Mouse (Mus musculus) stomach, embryonic 16.5 days (tissue): ENCODE measurements around the gene Map3k20. TPM values are rescaled to one million over a fixed set of nuclear protein-coding genes. Genes with fewer than 3 reads are reported as not detected.

Experiments used
- ATAC-seq: fragments of 200-750 bp; cut with Nextera tagmentation; 2 replicates; pipeline ENCODE4 v1.8.0; 2017; ENCODE audit warnings: moderate number of reproducible peaks, moderate TSS enrichment; ENCODE audit not compliant: insufficient read depth, low FRiP score
- H3K27ac ChIP-seq: fragments of 300-500 bp; sonication (generic); 2 replicates; pipeline ENCODE4 v1.5.1; 2014; ENCODE audit warnings: low read length
- H3K27me3 ChIP-seq: fragments of 300-500 bp; sonication (generic); 2 replicates; pipeline ENCODE4 v1.6.1; 2014; ENCODE audit warnings: low read length, control low read depth, mixed read lengths; ENCODE audit not compliant: control insufficient read depth, insufficient read depth
- H3K36me3 ChIP-seq: fragments of 300-500 bp; sonication (generic); 2 replicates; pipeline ENCODE4 v1.6.1; 2014; ENCODE audit warnings: low read length; ENCODE audit not compliant: control insufficient read depth, insufficient read depth
- H3K4me1 ChIP-seq: fragments of 300-500 bp; sonication (generic); 2 replicates; pipeline ENCODE4 v1.6.1; 2014; ENCODE audit warnings: low read length, control low read depth, mixed read lengths; ENCODE audit not compliant: control insufficient read depth, insufficient read depth
- H3K4me2 ChIP-seq: fragments of 300-500 bp; sonication (generic); 2 replicates; pipeline ENCODE4 v1.6.1; 2014; ENCODE audit warnings: low read depth, low read length, mixed read lengths
- H3K4me3 ChIP-seq: fragments of 300-500 bp; sonication (generic); replicated peaks from 2 replicates; pipeline ENCODE4 v1.5.1; 2014; ENCODE audit warnings: mild to moderate bottlenecking, low read length
- H3K9ac ChIP-seq: fragments of 300-500 bp; sonication (generic); 2 replicates; pipeline ENCODE4 v1.6.1; 2014; ENCODE audit warnings: low read length
- H3K9me3 ChIP-seq: fragments of 300-500 bp; sonication (generic); replicated peaks from 2 replicates; pipeline ENCODE4 v1.6.1; 2016; ENCODE audit warnings: low read length, control low read depth; ENCODE audit not compliant: control insufficient read depth
- WGBS: fragments of 180-500 bp; shearing (Covaris S2); extraction: QIAGEN DNeasy Blood & Tissue Kit; methylation state at CpG from one replicate; pipeline ENCODE4 v1.1.7; 2014; 5-methylcytosine and 5-hydroxymethylcytosine counted together
- polyA plus RNA-seq: library from polyadenylated mRNA; unstranded; fragments of >200 nt; fragmentation: Nextera tagmentation; extraction: Ambion mirVana; gene quantifications from 2 replicates; pipeline ENCODE4 v1.2.1, GENCODE M21; 2015

Gene Map3k20
- polyA plus RNA-seq, 1 experiment from 2014 or later, result 24.6 TPM

GRCm38 (mm10) chr2:72424656-72425055, 139.2 kb downstream of the Map3k20 start:
- H3K4me3 ChIP-seq, result no peak overlapping the region
- no peaks in the 10 kb centered on the region for H3K36me3 ChIP-seq
- H3K27me3 ChIP-seq, result no peaks in the 10 kb centered on the region
- H3K4me2 ChIP-seq, result no peak overlapping the region
- ATAC-seq, result no peak
- H3K9ac ChIP-seq, result no peak overlapping the region
- no peaks in the 10 kb centered on the region for H3K4me1 ChIP-seq
- WGBS, result 71% methylated on average over 7 of the region's 7 CpGs
- no peaks in the 10 kb centered on the region for H3K9me3 ChIP-seq
- H3K27ac ChIP-seq, result no peak overlapping the region

GRCm38 (mm10) chr2:72426776-72427175, 141.3 kb downstream of the Map3k20 start:
- no peak overlapping the region for H3K4me3 ChIP-seq
- no peaks in the 10 kb centered on the region for H3K36me3 ChIP-seq
- no peak overlapping the region for H3K27ac ChIP-seq
- H3K9ac ChIP-seq, result no peak overlapping the region
- H3K4me2 ChIP-seq, result no peak overlapping the region
- H3K27me3 ChIP-seq, result no peaks in the 10 kb centered on the region
- ATAC-seq, result no peak
- WGBS, result 50% methylated on average over 8 of the region's 8 CpGs
- H3K4me1 ChIP-seq, result no peaks in the 10 kb centered on the region
- H3K9me3 ChIP-seq, result no peaks in the 10 kb centered on the region

- no peaks in the 10 kb centered on the region for H3K9me3 ChIP-seq
- no peaks in the 10 kb centered on the region for H3K36me3 ChIP-seq
- H3K4me2 ChIP-seq, result no peak overlapping the region
- no peaks in the 10 kb centered on the region for H3K27me3 ChIP-seq
- H3K9ac ChIP-seq, result no peak overlapping the region
- ATAC-seq, result no peak
- H3K4me3 ChIP-seq, result no peak overlapping the region
- no peak overlapping the region for H3K27ac ChIP-seq
- WGBS, result 65% methylated on average over 11 of the region's 11 CpGs
- no peaks in the 10 kb centered on the region for H3K4me1 ChIP-seq
These were observed 141.9 kb downstream of the Map3k20 start for GRCm38 (mm10) chr2:72427288-72427687.

GRCm38 (mm10) chr2:72438941-72439533, 153.6 kb downstream of the Map3k20 start:
- Histone ChIP-seq H3K4me1 (no peaks in the 10 kb centered on the region), H3K4me2 (no peak overlapping the region), H3K9me3 (no peaks in the 10 kb centered on the region), H3K9ac (no peak overlapping the region), H3K27ac (no peak overlapping the region), H3K27me3 (no peaks in the 10 kb centered on the region), H3K36me3 (no peaks in the 10 kb centered on the region), H3K4me3 (no peak overlapping the region)
- WGBS, result 80% methylated on average over 8 of the region's 8 CpGs
- ATAC-seq, result no peak

- no peaks in the 10 kb centered on the region for H3K4me1 ChIP-seq
- H3K36me3 ChIP-seq, result no peaks in the 10 kb centered on the region
These were observed 155.6 kb downstream of the Map3k20 start for GRCm38 (mm10) chr2:72441010-72441409.

GRCm38 (mm10) chr2:72442825-72443224, 157.4 kb downstream of the Map3k20 start:
- H3K9ac ChIP-seq, result no peak overlapping the region
- ATAC-seq, result no peak
- H3K4me1 ChIP-seq, result no peaks in the 10 kb centered on the region; the same call in 1 of the 2 replicates
- H3K4me3 ChIP-seq, result no peak overlapping the region
- 83% methylated on average over 6 of the region's 6 CpGs for WGBS
- no peak overlapping the region for H3K4me2 ChIP-seq
- H3K9me3 ChIP-seq, result no peaks in the 10 kb centered on the region
- H3K27me3 ChIP-seq, result no peaks in the 10 kb centered on the region
- H3K27ac ChIP-seq, result no peak overlapping the region
- no peaks in the 10 kb centered on the region for H3K36me3 ChIP-seq

More at GRCm38 (mm10) chr2:72441010-72441409, 155.6 kb downstream of the Map3k20 start:
- Histone ChIP-seq H3K9ac (no peak overlapping the region), H3K4me3 (no peak overlapping the region), H3K9me3 (no peaks in the 10 kb centered on the region), H3K4me2 (no peak overlapping the region), H3K27me3 (no peaks in the 10 kb centered on the region), H3K27ac (no peak overlapping the region)
- no peak for ATAC-seq
- 92% methylated on average over 9 of the region's 9 CpGs for WGBS

- ATAC-seq, result no peak
- no peaks in the 10 kb centered on the region for H3K36me3 ChIP-seq
- H3K4me1 ChIP-seq, result no peaks in the 10 kb centered on the region; the same call in 1 of the 2 replicates
- H3K9me3 ChIP-seq, result no peaks in the 10 kb centered on the region
- H3K4me3 ChIP-seq, result no peak overlapping the region
- H3K27me3 ChIP-seq, result no peaks in the 10 kb centered on the region
- 70% methylated on average over 3 of the region's 3 CpGs for whole genome bisulfite sequencing
- no peak overlapping the region for H3K27ac ChIP-seq
- no peak overlapping the region for H3K4me2 ChIP-seq
- H3K9ac ChIP-seq, result no peak overlapping the region
These were observed 158.5 kb downstream of the Map3k20 start for GRCm38 (mm10) chr2:72443960-72444359.

- H3K9ac ChIP-seq, result no peak overlapping the region
- H3K36me3 ChIP-seq, result no peaks in the 10 kb centered on the region
- no peak overlapping the region for H3K4me2 ChIP-seq
- no peak for ATAC-seq
- no peaks in the 10 kb centered on the region for H3K27me3 ChIP-seq
- 92% methylated on average over 3 of the region's 3 CpGs for WGBS
- no peaks in the 10 kb centered on the region for H3K9me3 ChIP-seq
- no peak overlapping the region for H3K4me3 ChIP-seq
- H3K27ac ChIP-seq, result no peak overlapping the region
- no peaks in the 10 kb centered on the region; the same call in 1 of the 2 replicates for H3K4me1 ChIP-seq
These were observed 160.7 kb downstream of the Map3k20 start for GRCm38 (mm10) chr2:72446106-72446505.

- ATAC-seq, result no peak
- no peak overlapping the region for H3K4me2 ChIP-seq
- no peaks in the 10 kb centered on the region for H3K27me3 ChIP-seq
- H3K4me1 ChIP-seq, result no peaks in the 10 kb centered on the region; the same call in 1 of the 2 replicates
- H3K27ac ChIP-seq, result no peak overlapping the region
- no peaks in the 10 kb centered on the region for H3K36me3 ChIP-seq
- H3K9ac ChIP-seq, result no peak overlapping the region
- H3K4me3 ChIP-seq, result no peak overlapping the region
- no peaks in the 10 kb centered on the region for H3K9me3 ChIP-seq
- WGBS, result 29% methylated on average over 5 of the region's 5 CpGs
These were observed 161.2 kb downstream of the Map3k20 start for GRCm38 (mm10) chr2:72446615-72447014.
